Mouse (Mus musculus) CD8-positive naive resting alpha-beta T cell, adult 2 months (primary cell): ENCODE measurements around the gene Dtnb.

Experiments
- DNase-seq, 2 experiments: peaks; one replicate each; pipeline ENCODE4 v3.0.0; 2022; ENCODE audit warnings: low read depth in 2 of 2, low spot score in 2 of 2

Gene Dtnb

DNA sequence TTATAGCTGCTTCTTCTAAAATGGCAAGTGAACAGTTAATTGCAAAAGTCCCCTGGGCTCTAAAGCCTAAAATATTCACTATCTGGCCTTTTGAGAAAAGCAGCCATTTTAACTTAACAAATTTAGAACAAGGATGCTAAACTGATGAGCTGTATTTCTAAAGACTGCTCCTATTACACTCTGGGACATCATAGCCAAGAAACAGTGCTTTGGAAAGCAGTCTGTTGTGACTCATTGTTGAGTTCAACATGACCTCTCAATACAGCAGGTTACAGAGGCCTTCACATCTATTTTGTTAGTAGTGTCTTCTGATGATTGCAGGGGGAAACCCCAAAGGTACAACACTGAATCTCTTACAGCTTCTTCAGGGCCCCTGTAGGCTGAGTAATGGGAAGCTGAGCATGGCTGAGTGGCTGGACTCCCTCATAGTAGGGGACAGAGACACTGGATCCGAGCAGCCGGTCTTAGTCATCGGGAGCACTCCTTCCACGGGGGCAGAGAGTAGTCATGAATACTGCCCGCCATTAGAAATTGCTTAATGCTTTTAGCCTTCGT, 157.4 kb downstream of the Dtnb start:
- DNase-seq, result no peak

DNA sequence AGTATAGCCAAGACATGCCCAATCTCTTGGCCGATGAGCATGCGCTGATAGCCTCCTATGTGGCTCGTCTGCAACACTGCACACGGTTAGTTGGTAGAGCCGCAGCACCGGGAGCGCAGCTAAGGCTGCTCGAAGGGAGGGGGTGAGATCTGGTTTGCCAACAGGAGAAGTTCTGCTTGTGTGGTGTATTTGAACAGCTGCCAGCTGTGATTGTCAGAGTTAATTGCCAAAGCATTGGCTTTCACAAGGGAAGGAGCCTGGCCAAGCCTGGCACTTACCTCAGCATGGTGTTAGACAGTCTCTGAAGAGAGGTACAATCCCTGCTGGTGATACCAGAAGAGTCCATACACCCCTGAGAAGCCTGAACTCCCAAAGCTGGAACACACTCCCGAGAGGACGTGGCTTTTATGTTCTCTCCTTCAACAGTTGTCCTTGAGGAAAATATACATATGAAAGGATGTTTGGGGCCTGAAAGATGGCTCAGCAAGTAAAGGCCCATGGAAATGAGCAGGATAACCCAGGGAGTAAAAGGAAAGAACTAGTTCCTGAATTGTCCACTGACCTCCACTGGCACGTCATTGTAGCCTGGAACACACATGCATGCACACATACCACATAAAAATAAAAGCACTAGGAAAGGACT, 160.6 kb downstream of the Dtnb start:
- DNase-seq, result no peak

DNA sequence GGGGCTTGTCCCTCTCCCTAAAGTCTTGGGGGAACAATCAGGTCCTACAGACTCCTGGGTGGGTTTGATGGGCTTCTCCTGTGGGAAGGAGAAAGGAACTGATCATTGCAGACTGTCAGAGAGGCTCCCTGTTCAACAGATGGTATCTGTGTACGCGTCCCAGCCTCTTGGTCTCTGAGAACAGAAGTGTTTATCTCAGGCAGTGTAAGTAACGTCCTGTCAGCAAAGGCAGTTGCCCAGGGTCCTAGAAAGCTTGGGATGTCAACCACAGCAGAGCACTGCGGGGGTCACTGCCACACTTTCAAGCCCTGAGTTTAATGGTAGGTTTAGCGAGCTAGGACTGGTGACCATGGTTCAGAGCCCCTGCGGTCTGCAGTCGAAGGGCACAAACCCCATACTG, 161.1 kb downstream of the Dtnb start:
- DNase-seq, result no peak

DNA sequence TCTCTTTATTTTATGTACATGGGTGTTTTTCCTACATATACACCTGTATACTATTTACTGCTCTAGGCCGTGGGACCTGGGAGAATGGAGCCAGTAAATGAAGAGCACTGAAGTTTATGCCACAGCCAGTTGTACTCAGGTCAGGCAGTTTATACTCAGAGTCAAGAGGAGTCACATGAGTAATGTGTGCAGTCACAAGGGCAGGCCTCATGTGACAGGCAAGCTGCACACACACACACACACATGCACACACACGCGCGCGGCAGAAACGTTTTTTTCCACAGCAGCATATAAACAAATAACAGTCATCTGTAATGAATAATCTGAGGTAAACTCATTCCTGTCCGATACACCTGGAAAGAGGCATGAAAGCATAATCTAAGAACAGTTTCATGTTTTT, 164.8 kb downstream of the Dtnb start:
- DNase-seq, result no peak

DNA sequence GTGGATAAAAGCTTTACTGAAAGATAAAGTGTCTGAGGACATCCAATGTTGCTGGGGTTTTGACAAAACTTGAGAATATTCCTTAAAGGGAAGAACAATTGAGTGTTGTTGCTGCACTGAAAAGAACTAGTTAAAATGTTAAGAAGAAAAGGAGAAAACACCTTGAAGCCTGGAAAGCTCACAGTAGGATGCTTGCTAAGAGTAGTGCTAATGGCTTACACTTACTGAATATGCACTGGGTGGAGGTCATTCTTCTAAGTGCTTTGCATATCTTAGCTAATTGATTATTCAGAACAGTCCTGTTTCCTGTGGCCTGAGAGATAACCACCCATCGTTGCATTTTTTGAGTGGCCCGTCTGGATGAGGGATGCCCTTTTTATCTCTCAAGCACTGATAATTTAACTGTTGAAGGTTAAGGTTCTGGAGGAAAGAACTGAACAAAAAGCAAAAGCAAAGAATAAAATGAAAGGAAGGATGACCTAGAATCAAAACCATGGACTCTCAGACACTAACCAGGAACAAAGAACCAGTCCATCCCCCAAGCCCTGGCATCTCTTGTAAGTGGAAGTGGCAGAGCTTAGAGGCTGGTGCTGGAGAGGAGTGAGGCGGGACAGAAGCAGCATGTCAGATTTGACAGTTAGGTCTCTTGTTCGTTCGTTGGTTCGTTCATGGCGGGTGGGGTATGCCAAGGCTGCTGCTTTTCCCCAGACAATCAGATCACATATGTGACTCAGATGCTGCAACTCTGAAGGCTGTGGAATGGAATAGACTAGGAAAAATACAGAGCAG, 166.8 kb downstream of the Dtnb start:
- no peak for DNase-seq

DNA sequence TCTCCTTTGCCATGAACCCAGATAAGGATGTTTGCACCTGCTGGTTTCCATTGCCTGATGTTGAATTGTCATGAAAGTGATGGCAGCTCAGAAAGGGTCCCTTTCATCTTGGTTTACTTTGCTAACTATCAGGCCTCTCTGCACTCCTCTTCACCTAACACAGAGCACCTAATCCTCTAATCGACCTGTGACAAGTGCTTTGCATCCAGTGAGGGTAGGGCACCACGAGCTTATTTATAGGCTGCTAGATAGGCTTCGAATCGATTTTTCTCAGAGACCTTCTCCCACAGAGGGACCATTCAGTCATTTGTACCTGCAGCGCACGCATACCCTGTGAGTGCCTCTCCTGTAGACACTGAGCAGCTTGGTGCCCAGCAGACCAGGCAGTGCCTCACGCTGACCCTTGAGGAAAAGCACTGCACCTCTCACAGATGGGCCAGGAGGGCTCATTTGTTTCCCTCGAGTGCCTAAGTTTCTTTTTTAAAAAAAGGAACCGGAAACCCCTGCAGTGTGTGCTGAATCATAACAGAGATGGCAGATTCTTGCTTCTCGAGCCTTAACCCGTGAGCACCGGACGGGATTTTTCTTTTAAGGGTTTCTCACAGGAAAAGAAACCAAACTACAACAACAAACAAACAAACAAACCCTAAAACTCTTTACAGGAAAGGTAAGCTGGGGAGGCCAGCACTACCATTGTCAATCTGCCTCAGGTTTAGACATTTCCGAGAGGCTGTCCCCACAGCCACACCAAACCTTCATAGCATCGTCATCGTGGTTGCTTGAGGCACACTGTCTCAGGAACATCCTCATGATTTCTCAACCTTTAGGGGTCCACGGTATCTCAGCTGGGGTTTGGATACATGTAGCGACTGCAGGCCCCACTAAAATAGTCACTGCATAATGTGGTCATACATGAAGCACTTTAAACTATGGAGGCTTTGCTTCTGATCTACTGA, 167.8 kb downstream of the Dtnb start:
- peak in 1 of 2 experiments; percentile 19 for DNase-seq

DNA sequence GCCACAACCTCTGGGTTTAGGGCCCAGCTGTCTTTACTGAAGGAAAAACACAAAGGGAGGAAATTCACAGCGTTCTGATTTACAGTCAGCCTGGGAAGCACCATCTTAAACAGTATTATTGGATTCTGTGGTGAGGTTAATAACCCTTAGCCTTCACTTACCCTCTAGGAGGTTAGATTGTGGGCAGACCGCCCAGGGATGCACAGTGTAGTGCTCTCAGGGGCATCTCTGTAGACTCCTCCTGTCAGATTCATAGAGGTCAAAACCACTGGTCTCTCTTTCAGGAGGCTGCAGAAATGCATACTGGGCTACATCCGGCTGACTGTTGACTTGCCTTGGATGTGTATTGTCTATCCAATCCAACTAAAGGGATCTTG, 168.5 kb downstream of the Dtnb start:
- DNase-seq, result no peak

DNA sequence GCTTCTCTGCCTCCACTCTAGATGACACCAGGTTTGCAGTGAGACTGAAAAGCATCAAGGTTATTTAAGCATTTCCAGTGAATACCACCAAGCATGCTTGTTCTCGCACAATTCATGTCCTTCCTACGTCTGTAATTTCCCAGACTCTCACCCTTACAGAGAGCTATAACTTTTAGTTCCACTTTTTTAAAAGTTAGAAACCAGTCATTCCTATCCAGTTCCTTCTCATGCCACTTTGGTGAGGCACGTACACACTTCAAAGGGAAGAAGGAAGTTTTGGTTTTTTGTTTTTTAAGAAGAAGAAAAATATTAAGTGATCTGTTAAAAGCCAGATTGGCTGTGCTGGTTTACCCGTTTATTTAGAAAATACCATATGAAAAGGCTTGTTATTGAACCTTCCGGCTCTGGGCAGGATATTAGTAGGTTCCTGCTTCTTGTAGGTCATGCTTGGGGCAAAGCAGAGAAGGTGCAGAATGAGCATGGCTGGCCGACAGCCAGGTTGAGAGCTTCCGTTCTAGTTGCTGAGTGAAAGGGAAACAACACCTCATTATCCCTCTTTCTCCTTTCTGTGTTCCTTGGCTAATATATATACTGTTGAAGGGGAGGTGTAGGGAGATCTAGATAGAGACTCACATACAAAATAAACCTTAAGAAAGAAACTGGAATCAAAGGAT, 173.4 kb downstream of the Dtnb start:
- DNase-seq, result peak in 1 of 2 experiments; percentile 11

DNA sequence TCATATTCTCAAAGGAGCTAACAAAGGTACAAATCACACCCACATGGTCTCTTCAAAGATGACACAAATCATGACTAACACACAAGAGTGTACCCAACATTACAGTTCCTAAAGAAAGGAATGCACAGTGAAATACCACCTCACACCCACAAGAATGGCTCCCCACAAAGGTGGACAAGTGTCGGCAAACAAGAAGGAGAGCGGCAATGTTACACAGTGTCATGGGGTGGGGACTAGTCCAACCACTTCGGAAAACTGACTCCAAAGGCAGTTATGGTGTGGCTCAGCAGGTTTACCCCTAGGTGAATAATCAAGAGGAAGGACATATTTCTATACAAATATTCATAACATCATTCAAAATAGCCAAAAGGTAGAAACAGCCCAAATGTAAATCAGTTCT, 174.2 kb downstream of the Dtnb start:
- DNase-seq, result no peak

DNA sequence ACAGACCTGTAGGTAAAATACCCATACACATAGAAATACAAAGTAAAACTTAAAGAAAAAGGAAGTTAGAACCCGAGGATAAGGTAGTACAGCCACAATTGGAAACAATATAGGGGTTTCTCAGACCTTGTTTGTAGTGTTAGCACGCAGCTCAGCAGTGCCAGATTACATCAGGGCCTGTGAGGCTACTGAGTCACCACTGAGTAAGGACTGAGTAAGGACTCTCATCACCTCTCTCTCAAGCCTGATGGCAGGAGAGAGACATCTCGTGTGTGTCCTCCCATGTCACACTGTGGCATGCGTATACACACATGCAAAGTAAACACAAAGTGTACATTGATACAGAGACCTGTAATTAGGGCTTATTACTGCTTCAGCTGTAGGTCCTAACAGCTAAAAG, 175.4 kb downstream of the Dtnb start:
- no peak for DNase-seq

DNA sequence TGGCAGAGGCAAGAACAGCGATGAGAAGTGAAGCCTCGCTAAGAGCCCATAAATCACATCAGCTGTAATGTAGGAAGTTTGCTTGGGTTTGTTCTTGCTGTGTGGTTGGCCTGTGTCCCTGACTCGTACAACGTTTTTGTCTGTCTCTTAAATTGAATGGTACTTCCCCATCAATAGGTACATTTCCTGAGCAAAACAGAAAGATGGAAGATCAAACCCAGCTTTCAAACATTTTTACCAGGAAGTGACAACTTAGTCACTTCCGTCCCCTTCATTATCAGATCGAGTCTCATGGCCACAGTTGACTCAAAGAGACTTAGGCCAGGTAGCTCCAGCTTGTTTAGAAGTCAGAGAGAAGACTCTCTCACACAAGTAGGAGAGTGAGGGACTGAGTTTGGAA, 183.3 kb downstream of the Dtnb start:
- DNase-seq, result no peak

DNA sequence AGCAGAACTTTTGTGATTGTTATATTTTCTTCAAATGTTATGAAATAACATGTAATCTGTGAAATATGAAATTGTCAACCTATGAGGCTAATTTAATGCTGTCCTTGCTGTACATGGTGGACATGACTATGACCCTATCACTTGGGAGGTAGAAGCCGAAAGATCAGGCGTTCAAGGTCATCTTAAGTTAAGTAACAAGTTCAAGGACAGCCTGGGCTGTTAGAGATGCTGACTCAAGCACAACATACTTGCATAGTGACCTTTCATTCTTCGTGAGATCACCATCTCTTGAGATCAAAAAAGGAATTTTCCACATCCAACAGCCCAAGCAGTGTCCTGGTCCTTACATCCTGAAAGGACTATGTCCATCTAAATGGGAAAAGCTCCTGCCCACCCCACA, 184.0 kb downstream of the Dtnb start:
- DNase-seq, result no peak

DNA sequence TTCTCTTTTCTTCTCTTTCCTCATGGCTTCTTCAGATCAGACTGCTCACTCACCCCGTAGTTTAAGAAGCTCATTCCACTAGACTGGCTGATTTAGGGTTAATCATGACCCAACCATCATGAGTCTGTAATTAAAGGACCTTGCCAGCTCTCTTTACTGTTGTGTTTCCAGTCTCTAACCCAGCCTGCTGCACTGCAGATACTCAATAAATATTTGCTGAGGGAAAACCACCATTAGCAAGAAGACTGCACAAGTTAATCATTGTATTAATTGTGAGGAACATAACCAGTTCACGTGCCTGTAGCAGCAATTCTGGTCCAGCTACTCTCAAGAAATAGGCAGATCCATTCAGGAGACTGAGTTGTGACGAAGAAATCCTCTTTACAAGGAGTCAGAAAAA, 185.9 kb downstream of the Dtnb start:
- no peak for DNase-seq

DNA sequence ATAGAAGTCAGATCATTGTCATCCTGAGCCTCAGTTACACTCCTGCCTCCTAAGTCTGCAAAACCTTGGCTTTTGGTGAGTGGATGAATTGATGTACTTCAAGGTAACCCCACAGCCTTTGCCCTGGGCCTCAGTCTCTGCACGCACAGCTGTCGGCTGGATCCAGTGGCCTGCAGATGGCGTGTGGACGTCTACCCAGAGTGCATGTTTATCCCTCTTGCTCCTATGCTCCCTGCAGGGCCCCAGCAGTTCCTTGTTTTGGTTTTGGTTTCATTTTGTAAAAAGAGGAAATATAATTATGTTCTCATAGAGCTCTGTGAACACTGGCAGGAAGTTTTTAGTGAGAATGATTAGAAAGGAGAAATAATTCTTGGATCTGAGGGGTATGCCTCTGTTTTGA, 187.2 kb downstream of the Dtnb start:
- no peak for DNase-seq

DNA sequence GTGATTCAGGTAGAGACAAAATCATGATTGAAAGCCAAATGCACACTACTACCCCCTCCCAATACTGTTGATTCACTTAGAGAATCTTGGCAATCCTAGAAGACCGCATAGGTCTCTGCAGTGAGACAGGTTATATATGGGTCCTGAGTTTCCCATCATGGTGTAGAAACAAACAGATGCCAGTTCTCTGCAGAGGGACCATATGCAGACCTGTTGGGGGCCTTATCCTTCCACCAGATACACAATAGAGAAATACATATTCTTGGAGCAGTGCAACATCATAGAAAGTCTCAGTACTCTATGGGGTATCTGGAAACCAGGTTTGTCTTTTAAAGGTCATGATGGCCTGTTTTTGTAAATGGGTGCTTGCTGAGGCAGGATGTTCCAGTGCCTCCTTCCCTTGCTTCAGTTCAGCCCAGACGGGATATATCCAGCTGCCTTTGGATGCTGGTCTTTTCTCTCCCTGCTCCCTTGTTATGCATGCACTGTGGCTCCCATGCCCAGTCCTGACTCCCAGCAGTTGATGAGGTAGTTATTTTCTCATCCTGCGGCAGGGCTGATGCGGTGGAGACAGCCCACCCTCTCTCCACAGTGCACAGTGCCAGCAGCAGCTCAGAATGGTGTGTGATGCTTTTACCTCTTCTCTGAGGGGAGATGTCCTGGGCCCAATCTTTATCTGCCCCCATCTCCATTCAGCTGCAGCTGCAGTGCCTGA, 188.9 kb downstream of the Dtnb start:
- DNase-seq, result no peak

DNA sequence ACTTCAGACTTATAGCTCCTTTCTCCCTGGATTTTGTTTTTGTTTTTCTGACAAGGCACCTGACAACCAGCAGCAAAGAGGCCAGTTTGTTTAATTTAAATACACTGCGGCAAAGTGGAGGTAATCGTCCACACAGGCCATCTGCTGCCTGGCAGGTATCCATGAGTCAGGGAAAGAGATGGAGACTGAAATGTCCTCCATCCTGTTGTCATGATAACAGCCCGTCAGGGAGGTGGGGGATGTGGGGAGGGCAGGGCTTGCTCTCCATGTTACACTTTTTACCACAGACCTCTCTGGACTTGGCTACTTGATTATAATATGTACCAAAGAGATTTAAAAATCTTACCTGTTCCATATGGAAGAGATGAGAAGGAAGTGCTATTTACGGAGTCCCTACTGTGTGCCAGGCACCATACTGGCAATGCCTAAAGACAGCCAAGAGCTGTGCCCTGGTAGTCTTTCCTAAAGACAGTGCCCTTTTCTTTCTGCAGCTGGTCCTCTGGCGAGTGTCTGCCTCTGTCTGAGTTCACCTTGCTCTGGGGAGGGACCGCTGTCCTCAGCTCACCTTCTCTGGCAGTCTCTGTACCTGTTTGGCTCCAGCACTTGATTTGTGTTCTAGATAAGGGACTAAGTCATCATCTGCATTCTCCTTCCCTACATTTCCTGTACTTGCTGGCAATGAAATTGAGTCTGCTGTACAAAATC, 189.6 kb downstream of the Dtnb start:
- no peak for DNase-seq

DNA sequence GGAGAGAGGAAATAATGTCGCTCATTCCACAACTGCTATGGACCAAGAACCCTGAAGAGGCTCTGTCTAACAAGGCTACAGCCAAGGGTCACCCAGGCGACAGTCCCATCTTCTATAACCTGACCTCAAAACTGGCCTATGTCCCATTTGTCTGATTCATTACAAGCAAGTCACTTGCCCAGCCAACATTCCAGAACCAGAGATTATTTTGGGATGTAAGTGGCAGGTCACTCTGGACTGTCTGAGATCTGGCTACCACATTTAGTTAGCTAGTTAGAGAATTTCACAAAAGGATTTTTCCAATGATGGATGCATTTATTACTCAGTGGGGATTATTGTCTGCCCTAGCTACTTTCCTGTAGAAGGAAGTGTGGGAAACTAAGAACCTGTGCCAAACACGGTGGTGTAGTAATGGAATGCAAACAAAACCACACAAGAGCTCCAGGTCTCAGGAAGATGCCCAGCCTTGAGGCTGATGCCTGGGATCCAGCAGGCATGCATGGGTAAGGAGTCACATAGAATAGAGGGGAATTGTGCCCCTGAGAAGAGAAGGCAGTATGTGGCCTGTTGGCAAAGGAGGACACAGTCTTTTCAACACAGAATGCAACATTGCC, 192.1 kb downstream of the Dtnb start:
- DNase-seq, result no peak

DNA sequence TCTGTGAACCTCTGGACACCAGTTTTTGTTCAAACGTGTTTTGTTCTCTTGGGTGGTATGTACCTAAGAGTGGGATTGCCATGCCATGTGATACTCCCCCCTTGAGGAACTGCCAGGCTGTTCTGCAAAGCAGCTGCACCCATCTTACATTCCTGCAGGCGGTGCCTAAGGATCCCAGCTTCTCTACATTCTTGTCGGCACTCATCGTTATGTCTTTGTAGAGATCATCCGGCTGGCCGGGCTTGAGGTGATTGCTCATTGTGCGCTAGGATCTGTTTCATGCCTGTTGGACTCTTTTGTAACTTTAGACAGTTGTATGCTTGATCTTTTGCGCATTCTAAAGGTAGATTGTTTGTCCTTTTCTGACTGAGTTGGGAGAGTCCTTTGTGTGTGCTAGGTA, 195.2 kb downstream of the Dtnb start:
- no peak for DNase-seq

DNA sequence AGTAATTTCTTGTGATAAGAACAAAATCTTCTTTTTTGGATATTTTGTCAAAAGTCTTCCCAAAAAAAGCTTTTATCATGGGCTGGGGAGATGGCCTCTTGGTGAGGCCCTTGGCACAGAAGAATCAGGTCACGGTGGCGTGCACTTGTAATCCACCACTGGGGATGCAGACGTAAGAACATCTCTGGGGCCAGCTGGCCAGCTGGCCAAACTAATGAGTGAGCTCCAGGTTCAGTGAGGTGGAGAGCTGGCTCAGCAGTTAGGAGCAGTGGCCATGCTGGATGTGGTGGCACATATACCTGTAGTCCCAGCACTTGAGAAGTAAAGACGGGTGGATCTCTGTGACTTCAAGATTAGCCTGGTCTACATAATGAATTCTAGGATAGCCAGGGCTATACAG, 196.2 kb downstream of the Dtnb start:
- no peak for DNase-seq
